Mouse (Mus musculus): ENCODE data around the gene Abcc10. TPM values are rescaled to one million over a fixed set of nuclear protein-coding genes. Genes with fewer than 3 reads are reported as not detected.
A peak's percentile ranks its signal among the peaks of the same experiment; 100 is the strongest.

The Abcc10 gene
- total RNA-seq (2022) = 10 to 100 TPM in 2 of 4 experiments, 1 to 10 TPM in 2; 9.8 to 12.0 (median 10.0) TPM

DNA sequence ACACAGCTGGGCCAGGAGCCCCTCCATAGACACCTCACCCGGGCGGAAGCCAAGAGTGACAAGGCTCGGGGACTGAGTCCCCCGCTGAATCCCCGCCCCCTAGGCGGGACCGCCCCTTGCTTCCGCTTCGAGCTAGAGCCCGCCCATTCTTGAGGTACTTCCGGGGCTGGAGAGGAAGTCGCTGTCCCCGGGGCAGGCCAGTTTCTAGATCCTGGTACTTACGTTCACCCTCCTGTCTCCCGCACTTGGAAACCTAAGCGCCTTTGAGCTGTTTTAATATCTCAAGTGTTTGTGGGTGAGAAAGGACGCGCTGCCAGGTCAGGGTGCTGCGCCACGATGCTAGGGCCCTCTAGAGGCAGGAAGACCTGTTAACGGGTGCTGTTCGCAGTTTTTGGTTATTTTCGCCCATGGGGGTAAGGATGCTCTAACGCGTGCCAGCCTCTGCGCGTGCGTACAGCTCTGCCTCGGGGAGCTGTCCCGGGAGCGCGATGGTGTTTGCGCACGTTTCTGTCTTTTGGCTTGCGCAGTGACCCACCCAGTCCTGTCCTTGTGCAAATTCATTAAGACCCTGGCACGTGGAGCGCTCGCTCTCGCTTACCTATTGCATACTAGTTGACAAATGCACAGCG, at the start of gene Abcc10:
Abcc10 (minus strand) TSS at position 447 of the 629 bp plus-strand sequence.
- peak; percentile 91 to 93 for DNase-seq (ENCODE audit: low spot score in 2 of 2)

DNA sequence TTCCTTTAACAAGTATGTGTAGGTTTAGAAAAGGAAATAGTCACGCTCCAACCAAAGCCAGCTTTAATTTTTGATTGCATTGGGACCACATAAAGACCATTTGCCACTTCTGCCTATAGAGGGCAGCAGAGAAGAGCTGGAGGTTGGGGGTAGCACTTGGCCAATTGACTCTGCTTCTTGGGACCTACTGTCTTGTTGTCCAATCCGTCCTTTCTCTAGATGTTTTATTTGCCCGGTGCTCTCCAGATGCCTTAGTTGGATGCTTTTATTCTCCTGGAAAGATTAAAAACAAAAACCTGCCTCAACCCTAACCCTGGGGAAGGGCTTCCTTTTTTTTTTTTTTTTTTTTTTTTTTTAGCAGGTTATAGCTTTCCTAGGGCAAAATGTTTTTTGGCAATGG, 43.6 kb upstream of the Abcc10 start:
- DNase-seq (ENCODE audit: low spot score in 2 of 2) = no peak

DNA sequence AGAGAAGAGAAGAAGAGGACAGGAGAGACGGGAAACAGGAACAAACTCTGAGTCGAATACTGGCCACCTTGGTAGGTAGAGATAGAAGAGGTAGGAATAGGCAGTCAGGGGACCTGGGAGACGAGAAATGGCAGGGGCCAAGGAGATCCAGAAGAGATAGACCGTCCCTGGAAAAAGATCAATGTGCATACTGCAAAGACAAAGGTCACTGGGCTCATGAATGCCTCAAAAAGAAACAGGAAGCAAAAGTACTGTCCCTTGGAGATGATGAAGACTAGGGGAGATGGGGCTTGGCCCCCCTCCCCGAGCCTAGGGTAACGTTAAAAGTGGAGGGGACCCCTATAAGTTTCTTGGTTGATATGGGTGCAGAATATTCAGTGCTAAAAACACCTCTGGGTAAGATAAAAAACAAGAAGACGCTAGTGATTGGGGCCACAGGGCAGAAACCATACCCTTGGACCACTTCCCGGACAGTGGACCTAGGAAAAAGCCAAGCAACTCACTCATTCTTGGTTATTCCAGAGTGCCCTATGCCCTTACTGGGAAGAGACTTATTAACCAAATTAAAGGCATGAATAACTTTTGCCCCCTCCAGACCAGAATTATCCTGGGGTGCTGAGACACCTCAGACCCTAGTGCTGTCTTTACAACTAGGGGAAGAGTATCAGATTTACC, 23.0 kb upstream of the Abcc10 start:
- DNase-seq (ENCODE audit: low spot score in 2 of 2) = no peak

DNA sequence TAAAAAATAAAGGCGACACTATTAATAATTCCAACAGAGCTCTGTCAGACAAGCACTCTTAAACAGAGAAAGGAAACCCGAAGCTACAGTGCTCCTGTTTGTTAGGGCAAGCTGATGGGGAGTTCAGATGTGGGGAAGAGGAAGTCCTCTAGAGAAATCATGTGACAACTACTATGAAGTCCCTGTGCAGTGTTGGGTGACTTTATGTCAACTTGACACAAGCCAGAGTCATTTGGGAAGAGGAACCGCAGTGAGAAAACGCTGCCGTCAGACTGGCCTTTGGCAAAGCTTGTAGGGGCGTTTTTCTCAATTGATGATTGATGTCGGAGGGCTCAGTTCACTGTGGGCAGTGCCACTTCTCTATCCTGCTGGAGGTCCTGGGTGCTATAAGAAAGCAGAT, 13.1 kb upstream of the Abcc10 start:
- DNase-seq (ENCODE audit: low spot score in 2 of 2) = no peak

DNA sequence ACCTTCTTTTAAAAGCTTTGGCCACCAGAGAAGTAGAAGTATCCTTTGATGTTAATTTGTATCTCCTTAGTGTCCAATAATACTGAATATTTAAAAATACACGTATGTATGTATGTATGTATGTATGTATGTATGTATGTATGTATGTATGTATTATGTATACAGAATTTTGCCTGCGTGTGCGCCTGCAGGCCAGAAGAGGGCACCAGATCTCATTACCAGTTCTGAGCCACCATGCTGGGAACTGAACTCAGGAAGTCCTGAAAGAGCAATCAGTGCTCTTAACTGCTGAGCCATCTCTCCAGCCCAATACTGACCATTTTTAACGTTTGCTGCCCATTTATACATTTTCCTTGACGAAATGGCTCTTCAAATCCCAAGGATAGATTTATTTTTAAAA, 8.3 kb upstream of the Abcc10 start:
- no peak for DNase-seq (ENCODE audit: low spot score in 2 of 2)

DNA sequence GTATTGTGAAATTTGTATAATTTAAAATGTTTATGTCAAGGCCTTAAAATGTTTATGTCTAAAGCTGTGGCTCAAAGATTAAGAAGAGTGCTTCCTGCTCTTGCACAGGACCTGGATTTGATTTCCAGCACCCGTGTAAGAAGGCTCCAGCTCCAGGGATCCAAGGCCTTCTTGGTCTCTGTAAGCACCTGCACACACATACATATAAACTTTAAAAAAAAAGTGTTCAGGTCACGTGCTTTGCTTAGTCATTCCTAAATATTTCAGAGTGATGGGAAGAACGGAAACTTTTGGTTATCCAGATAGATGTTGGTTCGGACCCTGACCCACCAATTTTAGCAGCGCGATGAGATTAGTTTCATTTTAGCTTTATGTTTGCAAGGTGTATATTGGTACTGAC, 571 bp upstream of the Abcc10 start:
- no peak for DNase-seq (ENCODE audit: low spot score in 2 of 2)

DNA sequence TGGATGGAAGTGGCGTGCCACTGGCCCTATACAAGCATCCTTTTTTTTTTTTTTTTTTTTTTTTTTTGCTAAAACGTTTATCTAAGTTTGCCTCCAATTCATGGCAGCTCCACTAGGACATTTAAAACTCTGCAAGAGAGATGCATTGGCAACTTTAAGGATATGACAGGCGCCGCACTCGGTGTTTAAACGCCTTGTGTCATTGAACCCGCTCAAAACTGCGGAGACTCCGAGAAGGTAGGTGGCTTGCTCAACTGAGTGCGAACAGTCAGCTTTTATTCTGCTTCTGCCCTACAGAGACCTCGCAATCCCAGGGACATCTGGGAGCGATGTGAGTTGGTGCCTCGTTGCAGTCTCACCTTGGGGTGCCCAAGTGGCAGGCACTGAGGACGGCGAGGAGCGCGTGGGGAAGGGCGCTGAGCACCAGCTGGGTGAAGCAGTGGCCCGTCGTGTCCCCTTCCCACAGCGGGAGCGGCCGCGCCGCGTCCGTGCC, 693 bp downstream of the Abcc10 start:
- DNase-seq (ENCODE audit: low spot score in 2 of 2) = no peak

DNA sequence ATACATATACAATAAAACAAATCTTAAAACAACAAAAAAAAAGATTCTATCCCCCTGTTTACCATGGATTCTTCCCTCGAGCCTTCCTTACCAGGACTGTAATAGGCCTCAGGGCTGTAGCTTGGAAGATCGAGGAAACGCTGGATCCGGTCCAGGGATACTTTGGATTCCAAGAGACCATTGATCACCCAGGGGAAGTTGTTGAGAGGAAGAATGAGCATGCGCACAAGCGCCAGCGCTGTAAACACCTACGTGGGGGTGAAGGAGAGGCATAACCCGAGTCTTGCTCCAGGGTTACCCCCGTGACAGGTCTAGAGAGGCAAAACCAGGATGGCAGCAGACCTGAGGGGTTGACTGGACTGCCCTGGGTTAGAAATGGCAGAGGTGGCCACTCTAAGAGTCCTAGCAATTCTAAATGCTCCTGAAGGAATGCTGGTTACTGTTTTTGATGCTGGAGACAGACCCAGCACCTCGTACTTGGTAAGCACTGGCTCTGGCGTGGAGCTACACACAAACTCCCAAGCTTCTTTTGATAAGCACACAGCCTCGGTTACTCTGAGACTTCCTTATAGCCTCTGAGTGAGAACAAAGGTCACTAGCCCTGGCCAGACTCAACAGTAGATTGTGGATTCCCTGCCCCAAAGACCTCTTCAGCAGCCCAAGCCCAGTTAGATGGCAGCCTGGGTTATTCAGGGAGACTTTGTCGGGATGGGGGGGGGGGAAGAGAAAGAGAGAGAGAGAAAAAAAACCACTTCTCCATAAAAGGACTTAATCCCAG, 5.9 kb downstream of the Abcc10 start:
- DNase-seq (ENCODE audit: low spot score in 2 of 2) = no peak

DNA sequence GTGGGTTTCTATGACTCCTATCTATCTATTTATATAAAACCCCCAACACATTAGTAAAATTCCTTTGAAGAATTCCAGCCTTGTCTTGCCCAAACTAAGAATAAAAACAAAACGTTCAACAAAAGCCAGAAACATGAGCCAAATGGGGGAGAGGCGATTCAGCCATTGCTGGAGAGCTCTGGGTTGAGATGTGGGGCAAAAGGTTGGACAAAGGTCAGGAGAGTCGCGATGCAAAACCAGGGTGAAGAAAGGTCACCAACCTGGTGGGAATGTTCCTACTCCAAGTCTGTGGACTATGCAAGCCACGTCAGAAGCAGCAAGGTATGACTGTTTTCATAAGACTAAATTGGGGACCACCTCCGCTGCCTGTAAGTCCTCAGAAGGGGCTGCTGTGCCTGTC, 7.7 kb downstream of the Abcc10 start:
- no peak for DNase-seq (ENCODE audit: low spot score in 2 of 2)

DNA sequence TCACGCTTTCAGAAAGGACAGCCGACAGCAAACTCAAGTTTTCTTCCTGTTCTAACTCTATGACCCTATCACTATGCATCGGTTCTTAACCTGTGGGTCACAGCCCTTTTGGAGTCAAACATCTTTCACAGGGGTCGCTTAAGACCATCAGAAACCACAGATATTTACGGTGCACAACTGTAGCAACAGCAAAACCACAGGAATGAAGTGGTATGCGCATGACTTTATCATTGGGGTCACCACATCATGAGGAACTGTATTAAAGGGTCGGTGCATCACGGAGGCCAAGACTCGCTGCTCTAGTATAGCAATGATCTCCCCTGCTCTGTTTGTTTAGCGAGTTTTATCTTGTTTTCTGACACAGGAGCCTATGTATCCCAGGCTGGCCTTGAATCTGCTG, 12.3 kb downstream of the Abcc10 start:
- no peak for DNase-seq (ENCODE audit: low spot score in 2 of 2)

DNA sequence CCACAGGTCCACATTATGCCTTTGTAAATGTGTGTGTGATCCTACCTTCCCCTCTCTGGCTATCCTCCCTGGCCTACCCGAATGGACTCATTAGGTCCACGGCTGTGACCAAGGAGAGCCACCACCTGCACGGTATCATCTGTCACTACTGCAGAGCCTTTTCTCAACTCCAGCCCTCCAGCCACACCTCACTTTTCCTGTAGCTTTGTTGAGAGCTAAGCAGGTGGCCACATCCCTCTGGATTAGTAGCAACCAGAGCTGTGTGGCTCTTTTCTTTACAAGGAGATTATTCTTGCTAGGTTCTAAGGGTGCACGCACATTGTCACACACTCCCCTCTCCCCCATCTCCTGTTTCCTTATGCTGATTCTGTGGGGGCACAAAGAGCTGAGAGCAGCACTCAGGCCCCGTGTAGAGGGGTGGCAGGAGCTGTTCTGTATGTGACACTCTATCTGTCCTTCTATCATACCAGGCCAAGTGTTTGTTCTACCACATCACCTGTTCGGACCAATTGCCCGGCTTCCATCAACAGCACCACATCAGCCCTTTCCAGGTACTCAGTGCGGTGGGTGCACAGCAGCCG, 14.9 kb downstream of the Abcc10 start:
- DNase-seq (ENCODE audit: low spot score in 2 of 2) = no peak

DNA sequence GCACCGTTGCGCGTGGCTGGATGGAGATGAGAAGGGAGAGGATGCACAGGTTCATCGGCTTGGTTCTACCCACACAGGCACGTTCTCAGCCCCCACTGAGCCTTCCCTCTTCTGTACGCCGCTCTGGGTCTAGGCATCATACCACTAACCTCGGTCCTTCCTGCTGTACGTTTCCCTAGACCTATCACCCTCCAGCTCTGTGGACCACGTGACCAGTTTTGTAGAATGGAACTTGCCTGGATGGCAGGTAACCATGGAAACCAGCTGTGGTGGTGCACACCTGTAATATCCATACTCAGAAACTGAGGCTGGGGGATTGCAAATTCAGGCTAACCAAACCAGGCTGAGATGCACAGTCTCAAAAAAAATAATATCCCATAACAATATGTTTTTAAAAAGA, 17.6 kb downstream of the Abcc10 start:
- no peak for DNase-seq (ENCODE audit: low spot score in 2 of 2)

DNA sequence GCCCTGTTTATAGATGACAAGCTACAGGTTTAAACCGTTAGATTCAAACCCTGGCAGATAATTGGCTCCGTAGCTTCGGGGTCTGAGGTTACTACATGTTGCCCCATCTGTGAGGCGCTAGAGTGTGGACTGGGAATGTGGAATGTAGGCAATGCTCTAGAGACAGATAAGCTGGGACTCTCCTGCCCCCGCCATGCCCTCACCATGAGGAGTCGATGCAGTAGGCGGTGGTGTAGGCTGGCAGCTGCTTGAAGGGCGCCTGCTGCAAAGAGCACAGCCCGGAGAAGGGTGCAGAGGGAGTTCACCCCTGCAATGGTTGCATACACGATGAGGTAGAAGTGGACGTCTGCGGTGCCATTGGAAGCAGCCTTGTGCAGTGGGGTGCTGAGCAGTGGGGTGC, 18.3 kb downstream of the Abcc10 start:
- no peak for DNase-seq (ENCODE audit: low spot score in 2 of 2)

DNA sequence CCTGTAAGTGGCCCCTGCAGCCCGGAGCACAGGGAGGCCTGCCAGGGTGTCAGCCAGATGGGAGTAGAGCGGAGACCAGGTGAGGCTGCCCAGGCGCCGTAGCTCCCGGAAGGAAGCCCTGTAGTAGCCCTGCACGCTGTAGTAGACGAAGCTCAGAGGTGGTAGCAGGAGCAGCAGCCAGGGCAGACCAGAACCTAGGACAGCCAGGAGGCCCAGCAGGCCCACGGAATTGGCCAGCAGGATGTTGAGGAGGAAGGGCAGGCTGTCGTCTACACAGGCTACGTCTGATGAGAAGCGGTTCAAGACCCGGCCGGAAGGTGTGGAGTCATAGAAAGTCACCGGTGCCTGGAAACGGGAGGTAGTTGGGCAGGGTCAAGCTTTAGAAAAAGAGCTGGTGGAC, 21.2 kb downstream of the Abcc10 start:
- DNase-seq (ENCODE audit: low spot score in 2 of 2) = no peak

DNA sequence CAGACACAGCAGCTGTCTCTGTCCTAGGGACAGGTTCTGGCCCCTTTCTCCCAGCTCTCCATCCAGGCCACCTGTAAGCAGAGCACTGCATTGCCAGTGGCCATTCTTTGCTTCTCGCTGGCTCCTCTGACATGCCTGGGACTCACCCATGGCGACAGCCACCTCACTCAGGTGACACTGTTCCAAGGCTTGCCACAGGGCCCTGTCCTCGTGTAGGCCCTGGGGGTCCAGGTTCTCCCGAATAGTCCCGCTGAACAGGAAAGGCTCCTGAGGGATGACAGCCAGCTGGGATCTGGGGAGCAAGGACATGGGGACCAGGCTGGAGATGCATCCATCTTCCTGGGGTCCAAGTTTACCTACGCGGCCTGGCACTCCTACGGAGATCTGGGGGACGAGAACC, 24.0 kb downstream of the Abcc10 start:
- no peak for DNase-seq (ENCODE audit: low spot score in 2 of 2)

DNA sequence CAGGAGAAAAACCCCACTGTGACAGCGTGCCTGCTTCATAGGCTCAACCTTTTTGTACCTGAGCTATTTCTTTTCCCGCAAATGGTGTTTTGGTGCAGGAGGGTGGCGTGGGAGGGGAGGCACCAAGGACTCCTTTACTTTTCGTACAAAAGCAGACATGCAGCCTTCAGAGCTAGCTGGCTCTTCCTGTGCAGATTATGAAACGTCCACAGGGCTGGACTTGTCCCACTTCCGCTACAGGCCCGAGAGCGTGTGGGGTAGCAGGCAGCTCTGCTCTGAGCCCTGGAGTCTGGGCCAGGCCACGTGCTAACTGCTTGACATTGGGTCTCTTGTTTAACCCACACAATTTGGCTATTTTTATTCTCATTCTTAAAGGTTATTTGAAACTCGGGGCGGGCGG, 26.3 kb downstream of the Abcc10 start:
- DNase-seq (ENCODE audit: low spot score in 2 of 2) = no peak

DNA sequence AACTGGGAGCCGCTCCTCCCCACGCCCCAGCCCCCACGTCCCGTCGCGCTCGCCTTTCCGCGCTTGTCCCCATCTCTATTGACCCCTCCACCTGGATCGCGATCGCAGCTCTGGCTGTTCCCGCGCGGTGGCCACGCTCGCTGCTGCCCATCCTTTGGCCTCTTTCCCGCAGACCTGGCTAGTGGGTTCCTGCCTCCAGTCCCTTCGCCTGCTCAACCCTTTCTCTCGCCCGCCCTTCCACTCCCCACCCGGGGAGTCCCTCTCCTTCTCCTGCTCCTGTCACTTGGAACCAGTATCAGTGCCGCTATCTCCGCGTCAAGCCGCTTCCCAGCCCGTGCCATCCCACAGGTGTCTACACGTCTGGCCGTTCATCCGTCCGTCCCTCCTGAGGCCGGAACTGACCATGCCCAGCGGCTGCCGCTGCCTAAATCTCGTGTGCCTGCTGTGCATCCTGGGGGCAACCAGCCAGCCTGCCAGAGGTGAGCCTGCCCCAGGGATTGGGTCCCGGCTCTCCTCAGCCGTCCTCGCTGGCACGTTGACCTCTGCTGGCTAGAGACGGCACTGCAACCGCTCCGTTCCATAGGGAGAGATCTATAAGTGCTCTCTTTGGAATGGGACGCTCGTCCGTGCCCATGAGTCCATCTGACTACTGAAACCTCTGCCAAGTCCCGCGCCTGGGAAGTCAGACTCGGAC, 29.8 kb downstream of the Abcc10 start:
- DNase-seq (ENCODE audit: low spot score in 2 of 2) = peak; percentile 73 to 84

DNA sequence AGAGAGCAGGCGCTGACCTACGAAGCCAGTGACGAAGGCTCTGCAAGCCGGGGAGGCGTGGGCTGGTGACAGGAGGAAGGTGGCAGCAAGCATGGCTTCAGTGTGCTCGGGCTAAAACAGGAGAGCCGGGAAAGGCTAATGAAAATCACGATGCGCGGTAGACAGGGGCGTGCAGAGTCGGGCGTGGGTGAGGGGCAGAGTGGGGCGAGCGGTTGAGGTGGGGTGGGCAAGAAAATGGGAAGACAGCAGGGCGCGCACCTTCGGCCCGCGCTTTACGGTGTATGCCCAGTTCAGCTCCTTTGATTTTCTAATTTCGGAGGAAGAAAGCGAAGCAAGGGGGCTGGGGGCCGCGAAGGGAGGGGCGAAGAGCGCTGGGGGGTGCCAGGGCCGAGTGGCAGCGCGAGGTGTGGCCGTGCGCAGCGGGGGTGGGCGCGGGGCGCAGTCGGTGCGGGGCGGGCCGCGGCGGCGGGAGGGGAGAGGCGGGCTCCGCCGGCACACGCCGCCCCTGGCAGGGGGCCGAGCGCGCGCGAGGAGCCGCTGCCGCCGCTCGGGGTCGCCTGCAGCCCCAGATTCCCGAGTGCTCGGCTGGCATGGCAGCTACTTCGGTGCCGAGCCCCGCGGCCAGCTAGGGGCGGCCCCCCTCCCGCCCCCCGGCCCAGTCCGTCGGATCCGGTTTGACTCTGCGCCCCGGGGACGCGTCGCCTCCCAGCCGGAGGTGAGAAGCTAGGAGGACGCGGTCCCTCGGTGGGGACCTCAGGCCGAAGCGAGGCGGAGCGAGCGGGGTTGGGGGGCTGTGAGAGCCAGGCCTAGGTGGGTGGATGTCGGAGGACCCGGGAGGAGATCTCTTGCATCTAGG, 30.6 kb downstream of the Abcc10 start, which contains the start of gene Dlk2:
Dlk2 (plus strand) TSS at position 58 of the 856 bp plus-strand sequence.
- DNase-seq (ENCODE audit: low spot score in 2 of 2) = peak in 1 of 2 experiments; percentile 55

DNA sequence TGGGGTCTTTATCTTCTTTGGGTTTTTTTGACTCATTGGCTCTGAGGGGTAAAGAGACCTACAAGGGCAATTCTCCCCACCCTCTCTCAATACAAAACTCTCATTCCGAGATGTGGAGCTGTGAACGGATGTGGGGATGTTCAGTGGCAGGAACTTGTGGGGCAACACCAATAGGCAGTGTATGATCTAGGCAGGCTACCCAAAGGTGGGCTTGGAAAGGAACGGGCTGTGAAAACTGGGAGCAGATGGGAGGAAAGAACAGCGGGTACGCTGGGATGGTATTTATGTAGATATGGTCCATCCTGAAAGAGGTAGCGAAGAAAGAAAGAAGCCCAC, 31.2 kb downstream of the Abcc10 start:
- no peak for DNase-seq (ENCODE audit: low spot score in 2 of 2)

DNA sequence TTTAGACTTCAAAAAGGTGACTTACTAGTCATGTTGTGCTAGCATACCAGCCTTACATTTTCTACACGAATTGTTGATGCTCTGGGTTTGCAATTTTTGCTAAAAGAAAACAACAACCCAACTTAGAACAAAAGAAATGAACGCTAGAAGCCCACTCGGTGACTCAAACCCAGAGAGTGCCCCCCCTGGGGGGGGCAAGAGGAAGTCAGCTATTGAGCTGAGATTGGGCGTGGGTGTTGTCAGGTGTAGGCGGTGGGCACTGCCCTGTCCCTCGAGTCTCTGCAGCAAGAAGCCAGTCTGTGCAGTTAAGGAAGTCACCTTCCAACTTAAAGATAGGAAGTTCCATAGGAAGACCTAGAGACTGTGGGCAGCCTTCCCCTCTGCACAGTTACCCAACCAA, 31.6 kb downstream of the Abcc10 start:
- no peak for DNase-seq (ENCODE audit: low spot score in 2 of 2)
